Mouse (Mus musculus): Measurements from ENCODE around the gene Best3. TPM values are rescaled to one million over a fixed set of nuclear protein-coding genes. Genes with fewer than 3 reads are reported as not detected.

The Best3 gene
- total RNA-seq (2023), result not detected

GRCm38 (mm10) chr10:116986264-116987082, at the start of gene Best3:
TSS of gene Best3 (plus strand) at chr10:116986314.

GRCm38 (mm10) chr10:116950009-116950769, 35.9 kb upstream of the Best3 start, which contains the start of gene Rab3ip:
TSS of gene Rab3ip (minus strand) at chr10:116950769.

GRCm38 (mm10) chr10:116972509-116972908, 13.6 kb upstream of the Best3 start, which contains the start of gene Gm10271:
TSS of gene Gm10271 (minus strand) at chr10:116972609.

GRCm38 (mm10) chr10:117045175-117046056, 59.3 kb downstream of the Best3 start, which contains the start of gene Lrrc10:
TSS of gene Lrrc10 (plus strand) at chr10:117045341.

GRCm38 (mm10) chr10:117063254-117064021, 77.3 kb downstream of the Best3 start, which contains the start of gene Cct2:
TSS of gene Cct2 (minus strand) at chr10:117063814.

Other genes starting within 250 kb of the Best3 start
- gene Myrfl, start 89.4 kb upstream of the Best3 start, total RNA-seq (2023), result not detected
- gene Rab3ip, start 35.5 kb upstream of the Best3 start, total RNA-seq (2023), result 177 TPM
- not detected for gene Gm10271, start 13.7 kb upstream of the Best3 start, total RNA-seq (2023)
- not detected for gene Lrrc10, start 59.0 kb downstream of the Best3 start, total RNA-seq (2023)
- 269 TPM for gene Cct2, start 77.5 kb downstream of the Best3 start, total RNA-seq (2023)
- 32.2 TPM for gene Frs2, start 162.2 kb downstream of the Best3 start, total RNA-seq (2023)
- gene Yeats4, start 238.2 kb downstream of the Best3 start, total RNA-seq (2023), result 93.7 TPM

Measured in CD4-positive naive resting alpha-beta T cell, adult 76 days (primary cell).